In the genomic region with DNA sequence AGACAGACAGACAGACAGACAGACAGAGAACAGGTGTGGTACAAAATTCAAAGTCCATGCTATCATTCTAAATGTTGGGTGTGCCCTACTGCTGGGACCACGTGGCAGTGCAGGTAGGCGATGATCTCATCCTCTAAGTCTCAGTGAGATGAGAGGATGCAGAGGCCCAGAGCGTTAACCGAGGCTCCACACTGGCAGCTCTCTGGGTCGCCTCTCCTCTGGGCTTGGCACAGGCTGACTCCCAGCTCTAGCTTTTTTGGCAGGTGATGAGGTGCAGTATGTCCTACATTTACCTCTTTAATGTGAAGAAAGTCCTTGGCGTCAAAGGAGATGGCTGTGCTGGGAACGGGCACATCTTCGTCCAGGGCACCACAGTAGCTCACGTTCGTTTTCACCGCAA, we compare ENCODE assay signal across 22 mouse cellular contexts. TPM values are rescaled to one million over a fixed set of nuclear protein-coding genes. Genes with fewer than 3 reads are reported as not detected.
DNase-seq lines count a peak whose midpoint lies in the region; ATAC-seq and TF ChIP-seq lines count a peak whose summit lies in the region.
"Had no signal": no experiment of that assay in that cellular context is flagged by ENCODE, and none has a peak within 500 bp of the region (broad histone marks: within the 10 kb centered on the region; RNA-seq: fewer than 3 reads in every experiment).

No protein-coding gene starts in this region.

- no peaks in the 10 kb centered on the region for H3K9me3 ChIP-seq in stomach, postnatal 0 days (ENCODE audit: control insufficient read depth, low read length)
- H3K9me3 ChIP-seq: embryonic facial prominence, embryonic 13.5 days; forebrain, embryonic 12.5 days; G1E; heart, embryonic 10.5 days; hindbrain, embryonic 13.5 days had no signal

- ATAC-seq in cerebellum, adult (ENCODE audit: insufficient number of reproducible peaks, low FRiP score, low TSS enrichment) = 0 out of 2 replicates have a peak, but pooled peaks have one; percentile 46
- 0 out of 2 replicates have a peak, but pooled peaks have one; percentile 38 for ATAC-seq in stomach, postnatal 0 days (ENCODE audit: low FRiP score, low TSS enrichment)
- ATAC-seq: CD4-positive, CD25-positive, alpha-beta regulatory T cell, adult 4 months; forebrain, postnatal 0 days; intestine, embryonic 16.5 days had no signal

- H3K4me1 ChIP-seq in stomach, postnatal 0 days (replicated peaks; ENCODE audit: control insufficient read depth, insufficient read depth) = no peaks in the 10 kb centered on the region
- H3K4me1 ChIP-seq: forebrain, embryonic 12.5 days; hindbrain, embryonic 13.5 days had no signal

- no peak overlapping the region for H3K27ac ChIP-seq in stomach, postnatal 0 days (replicated peaks)
- H3K27ac ChIP-seq: embryonic facial prominence, embryonic 13.5 days; forebrain, embryonic 12.5 days; heart, embryonic 10.5 days; hindbrain, embryonic 13.5 days had no signal

- H3K4me3 ChIP-seq in stomach, postnatal 0 days (ENCODE audit: low read depth, low read length) = no peak overlapping the region
- H3K4me3 ChIP-seq: embryonic facial prominence, embryonic 13.5 days; forebrain, embryonic 12.5 days; heart, embryonic 10.5 days; hindbrain, embryonic 13.5 days had no signal

- H3K27me3 ChIP-seq in stomach, postnatal 0 days (ENCODE audit: control insufficient read depth, insufficient read depth, low read length) = no peaks in the 10 kb centered on the region
- H3K27me3 ChIP-seq: embryonic facial prominence, embryonic 13.5 days; hindbrain, embryonic 13.5 days had no signal

- DNase-seq in cerebellum, postnatal 4 days (ENCODE audit: low spot score in 2 of 2) = no peak
- peak; percentile 71 for DNase-seq in heart, adult 11 months
- no peak for DNase-seq in heart, postnatal 14 days
- DNase-seq in cerebellum, adult 9-10 months = peak; percentile 81
- no peak for DNase-seq in stomach, postnatal 0 days (ENCODE audit: low spot score)
- DNase-seq in thymus, adult 18-20 months = no peak
- DNase-seq in layer of hippocampus, postnatal 10 days (ENCODE audit: low spot score in 2 of 2) = no peak
- DNase-seq: adrenal gland, postnatal 10 days; B cell, adult 2 months; forebrain, postnatal 0 days; gastrocnemius, postnatal 36 days; heart, adult 18-20 months; heart, postnatal 10 days; kidney, adult 8-10 months had no signal

- H3K4me2 ChIP-seq in stomach, postnatal 0 days (replicated peaks; ENCODE audit: low read depth) = no peak overlapping the region
- H3K4me2 ChIP-seq: embryonic facial prominence, embryonic 13.5 days; forebrain, embryonic 12.5 days; hindbrain, embryonic 13.5 days had no signal

- TF ChIP-seq EP300 in stomach, postnatal 0 days (optimal IDR thresholded peaks at IDR 0.05) = no peak

- no peak for TF ChIP-seq CTCF in stomach, postnatal 0 days (IDR thresholded peaks at IDR 0.05; ENCODE audit: low read depth)

- WGBS in stomach, postnatal 0 days = 75% methylated on average over 11 of the region's 11 CpGs

- no peak overlapping the region for H3K9ac ChIP-seq in stomach, postnatal 0 days (ENCODE audit: low read length)
- H3K9ac ChIP-seq: embryonic facial prominence, embryonic 13.5 days; forebrain, embryonic 12.5 days; forebrain, postnatal 0 days; hindbrain, embryonic 13.5 days had no signal

- H3K36me3 ChIP-seq in stomach, postnatal 0 days (ENCODE audit: control insufficient read depth, insufficient read depth, low read length) = no peaks in the 10 kb centered on the region
- H3K36me3 ChIP-seq: embryonic facial prominence, embryonic 13.5 days; forebrain, embryonic 12.5 days; G1E; heart, embryonic 10.5 days had no signal

- intact Hi-C loops in heart, postnatal 14 days (cut with DNase I) = no loop called here

RNA-seq across cellular contexts. Expression of gene Arl5a, which starts 49.9 kb away (rescaled TPM):
- total RNA-seq in heart, postnatal 14 days (2021) = 10 to 100 TPM; 33.6 to 36.4 TPM
- 17.8 and 17.9 TPM in 2 replicates for polyA plus RNA-seq in stomach, postnatal 0 days (2015; fragmentation: Nextera tagmentation; extraction: Ambion mirVana)
- total RNA-seq in layer of hippocampus, postnatal 10 days (2021) = 10 to 100 TPM; 64.7 to 67.7 TPM

Comparison
In these comparisons a context has a peak if more than half of its experiments do, and no peak if none do; other contexts are left out.
1. DNase-seq: peak in heart, adult 11 months (single experiment) and cerebellum, adult 9-10 months (single experiment); none in cerebellum, postnatal 4 days (0 of 2), heart, postnatal 14 days (0 of 2), stomach, postnatal 0 days (single experiment), thymus, adult 18-20 months (0 of 2) and layer of hippocampus, postnatal 10 days (0 of 2).